Mouse (Mus musculus): ENCODE results near the gene Surf1. TPM values are rescaled to one million over a fixed set of nuclear protein-coding genes. Genes with fewer than 3 reads are reported as not detected.

The Surf1 gene
- polyA plus RNA-seq, 1 experiment: 53.8 TPM

DNA sequence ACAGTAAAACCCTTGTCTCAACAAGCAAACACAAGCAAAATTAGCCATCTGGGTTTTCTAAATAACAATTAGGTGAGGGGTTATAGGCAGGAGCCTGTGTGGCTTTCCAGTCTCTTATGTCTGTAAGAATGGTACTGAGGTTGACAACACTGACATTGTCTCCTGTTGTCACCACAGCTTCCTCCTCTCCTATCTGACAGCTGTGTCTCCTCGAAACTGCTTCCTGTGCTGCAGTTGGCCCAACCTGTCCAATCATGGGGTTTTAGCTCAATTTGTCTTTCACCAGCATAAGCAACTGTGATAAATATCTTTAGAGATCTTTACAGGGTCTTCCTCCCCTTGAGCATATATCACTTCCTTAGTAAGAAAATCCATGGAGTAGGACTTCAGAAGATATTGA is 20.1 kb upstream of the Surf1 start:
- no peak overlapping the region for H3K4me3 ChIP-seq
- H3K79me2 ChIP-seq (ENCODE audit: control insufficient read depth, insufficient read depth): peaks cover 11% of the 10 kb centered on the region
- no peak overlapping the region for H3ac ChIP-seq (ENCODE audit: control insufficient read depth, insufficient read length)
- no peaks in the 10 kb centered on the region for H3K36me3 ChIP-seq (ENCODE audit: control insufficient read depth, insufficient read depth)
- no peak overlapping the region for H3K4me2 ChIP-seq (ENCODE audit: low read depth)
- peaks cover 11% of the 10 kb centered on the region for H3K27me3 ChIP-seq (ENCODE audit: control insufficient read depth, insufficient read depth, insufficient read length)
- no peak for TF ChIP-seq POLR2AphosphoS2 (IDR thresholded peaks at IDR 0.05; ENCODE audit: insufficient read length, low read depth)
- no peak for TF ChIP-seq MYOG (IDR thresholded peaks at IDR 0.05; ENCODE audit: control insufficient read depth in 1 of 3, insufficient read depth in 1 of 3, insufficient read length in 2 of 3, low read depth in 2 of 3)
- no peak for TF ChIP-seq TCF3 (IDR thresholded peaks at IDR 0.05; ENCODE audit: insufficient read length, low read depth)
- no peak for TF ChIP-seq CEBPB (IDR thresholded peaks at IDR 0.05; ENCODE audit: insufficient read depth, poor library complexity, severe bottlenecking)
- no peak for TF ChIP-seq POLR2A (IDR thresholded peaks at IDR 0.05; ENCODE audit: insufficient read length, low read depth)
- TF ChIP-seq REST (IDR thresholded peaks at IDR 0.05; ENCODE audit: insufficient read depth, insufficient read length): no peak

DNA sequence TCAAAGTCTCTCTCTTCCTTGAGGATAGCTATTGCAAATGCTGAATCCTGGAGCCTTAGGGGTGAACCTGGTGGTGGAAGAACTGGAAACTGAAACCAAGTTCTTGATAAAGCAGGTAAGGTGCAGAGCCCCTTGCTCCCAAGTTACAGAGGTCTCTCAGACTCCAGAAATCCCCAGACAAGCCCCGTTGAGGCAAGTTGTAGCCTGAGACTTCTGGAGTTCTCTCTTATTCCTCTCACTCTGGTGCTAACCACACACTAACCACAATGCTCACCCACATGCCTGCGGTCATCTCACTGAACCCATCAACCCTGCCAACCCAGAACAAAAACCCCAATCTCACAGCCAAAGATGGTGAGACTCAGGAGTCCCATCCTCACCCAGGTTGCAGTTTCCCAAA is 19.0 kb upstream of the Surf1 start:
- Histone ChIP-seq H3K4me2 (ENCODE audit: low read depth) (peak overlapping the region; percentile 42), H3K36me3 (ENCODE audit: control insufficient read depth, insufficient read depth) (no peaks in the 10 kb centered on the region), H3K79me2 (ENCODE audit: control insufficient read depth, insufficient read depth) (peaks cover 23% of the 10 kb centered on the region), H3K27me3 (ENCODE audit: control insufficient read depth, insufficient read depth, insufficient read length) (peaks cover 9% of the 10 kb centered on the region), H3ac (ENCODE audit: control insufficient read depth, insufficient read length) (no peak overlapping the region), H3K4me3 (no peak overlapping the region)
- no peak for TF ChIP-seq MYOG (IDR thresholded peaks at IDR 0.05; ENCODE audit: control insufficient read depth in 1 of 3, insufficient read depth in 1 of 3, insufficient read length in 2 of 3, low read depth in 2 of 3)
- no peak for TF ChIP-seq REST (IDR thresholded peaks at IDR 0.05; ENCODE audit: insufficient read depth, insufficient read length)
- no peak for TF ChIP-seq POLR2A (IDR thresholded peaks at IDR 0.05; ENCODE audit: insufficient read length, low read depth)
- no peak for TF ChIP-seq CEBPB (IDR thresholded peaks at IDR 0.05; ENCODE audit: insufficient read depth, poor library complexity, severe bottlenecking)
- TF ChIP-seq USF1 (IDR thresholded peaks at IDR 0.05; ENCODE audit: low read depth): no peak
- no peak for TF ChIP-seq MYOD1 (IDR thresholded peaks at IDR 0.05; ENCODE audit: control insufficient read depth in 1 of 3, insufficient read length in 2 of 3, low read depth in 2 of 3)
- no peak for TF ChIP-seq TCF3 (IDR thresholded peaks at IDR 0.05; ENCODE audit: insufficient read length, low read depth)
- TF ChIP-seq SRF (IDR thresholded peaks at IDR 0.05; ENCODE audit: control insufficient read depth, insufficient read length, low read depth): no peak
- TF ChIP-seq POLR2AphosphoS2 (IDR thresholded peaks at IDR 0.05; ENCODE audit: insufficient read length, low read depth): no peak
- TF ChIP-seq MAX (IDR thresholded peaks at IDR 0.05; ENCODE audit: low read depth): no peak
- no peak for TF ChIP-seq E2F4 (IDR thresholded peaks at IDR 0.05; ENCODE audit: insufficient read depth)
- no peak for TF ChIP-seq TCF12 (IDR thresholded peaks at IDR 0.05; ENCODE audit: insufficient read depth, poor library complexity, severe bottlenecking)

DNA sequence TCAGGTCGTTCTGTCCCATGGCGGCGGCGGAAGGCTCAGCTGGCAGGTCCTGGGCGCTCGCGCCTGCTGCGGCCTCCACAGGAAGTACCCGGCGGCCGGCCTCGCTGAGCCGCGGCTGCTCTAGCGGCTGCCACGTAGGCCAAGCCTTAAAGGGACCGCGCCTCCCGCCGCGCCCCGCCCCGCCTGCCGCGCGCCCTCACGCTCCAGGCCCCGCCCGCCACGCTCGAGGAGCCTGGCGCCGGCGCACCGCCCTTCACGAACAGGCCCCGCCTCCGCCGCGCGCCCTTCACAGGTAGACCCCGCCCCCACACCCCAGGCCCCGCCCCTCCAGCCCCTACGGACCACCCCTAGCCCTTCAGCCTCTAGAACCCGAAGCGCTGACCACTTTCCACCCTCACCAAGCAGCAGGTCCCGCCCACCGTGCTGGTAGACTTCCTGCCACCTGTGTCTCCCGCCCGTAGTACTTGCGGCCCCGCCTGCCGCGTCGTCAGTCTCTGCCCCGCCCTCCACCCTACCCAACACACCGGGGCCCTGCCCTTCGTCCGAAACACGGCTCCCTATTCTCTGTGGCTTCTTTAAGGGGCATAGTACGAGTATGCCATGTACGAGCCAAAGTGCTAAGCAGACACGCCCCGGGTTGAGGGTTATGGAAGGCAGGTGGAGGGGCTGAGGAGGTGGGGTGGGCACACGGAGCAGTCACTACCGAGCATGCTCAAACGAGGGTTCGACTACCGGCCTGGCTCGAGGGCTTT is 17.1 kb upstream of the Surf1 start, which contains the start of the genes Surf4 and Stkld1:
Surf4 (minus strand) TSS at position 625 of the 752 bp plus-strand sequence.
Stkld1 (plus strand) TSS at position 744 of the 752 bp plus-strand sequence.
- TF ChIP-seq POLR2AphosphoS2 (IDR thresholded peaks at IDR 0.05; ENCODE audit: insufficient read length, low read depth) (peak; percentile 90), TCF3 (IDR thresholded peaks at IDR 0.05; ENCODE audit: insufficient read length, low read depth) (no peak), REST (IDR thresholded peaks at IDR 0.05; ENCODE audit: insufficient read depth, insufficient read length) (no peak), USF1 (IDR thresholded peaks at IDR 0.05; ENCODE audit: low read depth) (no peak), MAX (IDR thresholded peaks at IDR 0.05; ENCODE audit: low read depth) (no peak), E2F4 (IDR thresholded peaks at IDR 0.05; ENCODE audit: insufficient read depth) (no peak), CEBPB (IDR thresholded peaks at IDR 0.05; ENCODE audit: insufficient read depth, poor library complexity, severe bottlenecking) (no peak), SRF (IDR thresholded peaks at IDR 0.05; ENCODE audit: control insufficient read depth, insufficient read length, low read depth) (peak; percentile 65), MYOD1 (IDR thresholded peaks at IDR 0.05; ENCODE audit: control insufficient read depth in 1 of 3, insufficient read length in 2 of 3, low read depth in 2 of 3) (peak in 2 of 3 experiments; percentile 6 to 62), TCF12 (IDR thresholded peaks at IDR 0.05; ENCODE audit: insufficient read depth, poor library complexity, severe bottlenecking) (no peak), POLR2A (IDR thresholded peaks at IDR 0.05; ENCODE audit: insufficient read length, low read depth) (peak; percentile 96), MYOG (IDR thresholded peaks at IDR 0.05; ENCODE audit: control insufficient read depth in 1 of 3, insufficient read depth in 1 of 3, insufficient read length in 2 of 3, low read depth in 2 of 3) (peak in 1 of 3 experiments; percentile 57)

DNA sequence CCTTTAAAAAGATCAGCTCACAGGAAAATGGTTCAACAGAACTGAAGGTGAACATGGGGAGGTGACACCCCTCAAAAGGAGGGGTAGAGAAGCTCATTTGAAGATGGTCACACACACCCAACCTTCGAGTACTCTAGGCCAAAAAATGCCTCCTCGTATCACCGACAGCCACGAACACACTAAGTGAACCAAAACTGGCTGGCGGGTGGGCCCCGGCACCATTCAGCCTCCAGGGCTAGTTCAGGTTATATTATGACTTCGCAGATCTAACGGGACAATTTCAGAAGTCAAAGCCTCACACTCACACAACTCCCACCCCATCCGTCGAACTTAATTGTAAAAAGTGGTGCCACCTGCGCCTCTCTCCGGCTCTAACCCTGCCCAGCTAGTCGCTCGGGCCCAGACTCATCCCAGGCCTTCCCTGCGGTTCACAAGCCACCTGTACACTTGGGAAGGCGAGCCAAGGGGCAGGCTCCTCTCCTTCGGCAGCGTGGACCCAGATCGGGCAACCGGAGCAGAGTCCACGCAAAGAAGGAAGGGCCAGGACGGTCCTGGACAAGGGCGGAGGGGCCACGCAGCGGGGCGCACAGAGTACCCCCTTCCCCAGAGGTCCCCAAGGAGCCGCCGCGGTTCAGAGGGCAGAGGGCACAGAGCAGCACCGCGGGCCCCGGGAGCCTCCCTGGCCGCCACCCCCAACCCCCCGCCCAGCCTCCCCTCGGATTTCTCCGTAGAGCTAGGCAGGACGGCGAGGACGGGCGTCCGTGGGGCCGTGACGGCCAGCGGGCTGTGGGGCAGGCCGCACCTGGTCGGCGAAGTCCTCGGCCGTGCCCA is 16.4 kb upstream of the Surf1 start:
- Histone ChIP-seq H3K27me3 (ENCODE audit: control insufficient read depth, insufficient read depth, insufficient read length) (no peaks in the 10 kb centered on the region), H3K4me2 (ENCODE audit: low read depth) (peak overlapping the region; percentile 84), H3ac (ENCODE audit: control insufficient read depth, insufficient read length) (peak overlapping the region; percentile 95), H3K79me2 (ENCODE audit: control insufficient read depth, insufficient read depth) (peaks cover 48% of the 10 kb centered on the region), H3K4me3 (peak overlapping the region; percentile 77), H3K36me3 (ENCODE audit: control insufficient read depth, insufficient read depth) (peaks cover 7% of the 10 kb centered on the region)
- TF ChIP-seq CEBPB (IDR thresholded peaks at IDR 0.05; ENCODE audit: insufficient read depth, poor library complexity, severe bottlenecking): no peak
- no peak for TF ChIP-seq USF1 (IDR thresholded peaks at IDR 0.05; ENCODE audit: low read depth)
- TF ChIP-seq TCF12 (IDR thresholded peaks at IDR 0.05; ENCODE audit: insufficient read depth, poor library complexity, severe bottlenecking): no peak
- no peak for TF ChIP-seq E2F4 (IDR thresholded peaks at IDR 0.05; ENCODE audit: insufficient read depth)
- TF ChIP-seq TCF3 (IDR thresholded peaks at IDR 0.05; ENCODE audit: insufficient read length, low read depth): no peak
- TF ChIP-seq MAX (IDR thresholded peaks at IDR 0.05; ENCODE audit: low read depth): no peak
- TF ChIP-seq MYOG (IDR thresholded peaks at IDR 0.05; ENCODE audit: control insufficient read depth in 1 of 3, insufficient read depth in 1 of 3, insufficient read length in 2 of 3, low read depth in 2 of 3): no peak
- no peak for TF ChIP-seq SRF (IDR thresholded peaks at IDR 0.05; ENCODE audit: control insufficient read depth, insufficient read length, low read depth)
- no peak for TF ChIP-seq REST (IDR thresholded peaks at IDR 0.05; ENCODE audit: insufficient read depth, insufficient read length)
- no peak for TF ChIP-seq MYOD1 (IDR thresholded peaks at IDR 0.05; ENCODE audit: control insufficient read depth in 1 of 3, insufficient read length in 2 of 3, low read depth in 2 of 3)
- no peak for TF ChIP-seq POLR2A (IDR thresholded peaks at IDR 0.05; ENCODE audit: insufficient read length, low read depth)
- TF ChIP-seq POLR2AphosphoS2 (IDR thresholded peaks at IDR 0.05; ENCODE audit: insufficient read length, low read depth): no peak

More for the DNA sequence above, 17.1 kb upstream of the Surf1 start, which contains the start of the genes Surf4 and Stkld1:
- H3K36me3 ChIP-seq (ENCODE audit: control insufficient read depth, insufficient read depth): peaks cover 7% of the 10 kb centered on the region
- peaks cover 40% of the 10 kb centered on the region for H3K79me2 ChIP-seq (ENCODE audit: control insufficient read depth, insufficient read depth)
- peak within 1 kb of the TSS; percentile 84 for H3K4me2 ChIP-seq (ENCODE audit: low read depth)
- peak within 1 kb of the TSS; percentile 95 for H3ac ChIP-seq (ENCODE audit: control insufficient read depth, insufficient read length)
- peak within 1 kb of the TSS; percentile 77 for H3K4me3 ChIP-seq
- no peaks in the 10 kb centered on the region for H3K27me3 ChIP-seq (ENCODE audit: control insufficient read depth, insufficient read depth, insufficient read length)
